Mouse (Mus musculus): ENCODE data around the gene Mbd3.
A peak's percentile ranks its signal among the peaks of the same experiment; 100 is the strongest.

Gene Mbd3

DNA sequence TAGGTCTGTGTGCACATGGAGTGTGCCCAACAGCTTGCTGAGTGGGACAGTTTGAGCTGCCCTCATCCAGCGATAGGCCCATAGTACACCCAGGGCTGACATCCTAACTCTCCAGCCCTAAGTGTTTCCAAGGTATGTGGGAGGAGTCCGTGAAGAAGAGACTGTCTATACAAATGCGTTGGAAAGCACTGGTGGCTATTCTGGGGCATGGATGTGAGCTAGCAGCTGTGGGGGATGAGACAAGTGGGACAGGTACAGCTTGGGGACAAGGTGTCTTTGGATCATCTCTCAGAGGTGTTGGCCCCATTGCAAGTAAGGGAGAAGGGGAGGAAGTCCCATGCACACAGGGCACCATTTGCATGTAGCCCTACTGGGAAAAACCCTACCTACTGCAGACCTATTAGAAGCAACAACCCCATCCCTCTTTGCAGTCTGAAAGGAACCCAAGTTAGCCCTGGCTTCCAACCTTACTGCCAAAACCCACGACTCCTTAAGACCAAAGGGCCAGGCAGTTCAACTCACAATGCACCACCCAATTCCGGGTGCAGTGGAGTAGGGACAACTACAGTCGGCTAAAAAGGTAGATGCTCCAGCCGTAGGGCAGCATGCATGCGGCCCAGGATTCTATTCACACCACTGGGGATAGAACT, 1.7 kb downstream of the Mbd3 start:
- DNase-seq (ENCODE audit: low read depth, low spot score), result no peak

DNA sequence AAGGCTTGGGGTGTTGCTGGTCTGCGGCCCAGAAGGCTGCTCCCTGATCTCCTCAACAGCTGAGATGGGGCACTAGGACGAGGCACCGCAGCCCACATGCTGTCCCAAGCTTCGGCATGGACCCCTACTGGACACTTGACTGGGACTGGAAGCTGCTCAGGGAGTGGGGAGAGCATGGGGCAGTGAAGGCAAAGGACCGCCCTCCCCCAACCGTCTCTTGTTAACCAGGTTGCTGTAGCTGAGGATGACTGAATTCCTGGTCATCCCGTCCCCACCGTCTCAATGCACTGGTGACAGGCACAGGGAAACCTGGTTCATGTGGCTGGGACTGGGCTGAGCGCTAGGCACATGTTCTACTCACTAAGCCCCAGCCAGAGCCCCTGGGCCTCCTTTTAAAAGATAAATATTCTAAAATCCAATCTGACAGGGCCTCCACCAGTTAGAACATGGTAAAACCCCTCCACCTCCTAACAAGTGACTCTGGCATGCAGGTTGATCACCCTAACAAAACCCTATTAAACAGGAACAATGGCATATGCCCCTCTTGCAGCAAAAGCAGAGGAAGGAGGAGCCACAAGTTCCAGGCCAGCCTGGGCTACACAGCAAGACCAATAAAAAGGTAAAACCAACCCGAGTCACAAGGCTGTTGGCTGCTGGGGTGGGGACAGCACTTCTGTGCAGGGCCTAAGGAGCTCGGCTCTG, 2.4 kb downstream of the Mbd3 start:
- no peak for DNase-seq (ENCODE audit: low read depth, low spot score)

DNA sequence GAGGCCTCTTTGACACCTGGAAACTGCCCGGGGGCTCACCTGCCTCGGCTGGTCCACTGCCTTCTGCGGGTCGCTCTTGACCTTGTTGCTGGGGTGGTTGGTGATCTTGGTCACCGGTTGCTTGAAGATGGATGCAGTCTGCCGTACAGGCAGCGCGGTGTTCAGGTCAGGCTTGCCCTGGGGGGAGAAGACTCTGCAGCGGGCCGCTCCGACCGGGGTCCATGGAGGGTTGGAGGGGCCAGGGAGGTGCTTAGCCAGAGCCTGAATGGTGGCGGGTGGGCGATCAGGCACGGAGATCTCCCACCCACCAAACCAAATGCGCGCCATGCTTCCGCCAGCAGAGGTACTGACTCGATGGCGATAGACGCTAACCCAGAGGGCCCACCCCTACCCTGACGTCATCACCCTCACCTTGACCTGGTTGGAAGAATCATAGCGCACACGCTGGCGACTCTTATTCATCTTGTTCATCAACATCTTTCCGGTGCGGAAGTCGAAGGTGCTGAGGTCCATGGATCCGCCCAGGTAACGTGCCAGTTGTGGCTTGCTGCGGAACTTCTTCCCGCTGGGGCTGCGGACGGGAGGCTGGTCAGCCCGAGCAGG, 4.2 kb downstream of the Mbd3 start:
- no peak for DNase-seq (ENCODE audit: low read depth, low spot score)

DNA sequence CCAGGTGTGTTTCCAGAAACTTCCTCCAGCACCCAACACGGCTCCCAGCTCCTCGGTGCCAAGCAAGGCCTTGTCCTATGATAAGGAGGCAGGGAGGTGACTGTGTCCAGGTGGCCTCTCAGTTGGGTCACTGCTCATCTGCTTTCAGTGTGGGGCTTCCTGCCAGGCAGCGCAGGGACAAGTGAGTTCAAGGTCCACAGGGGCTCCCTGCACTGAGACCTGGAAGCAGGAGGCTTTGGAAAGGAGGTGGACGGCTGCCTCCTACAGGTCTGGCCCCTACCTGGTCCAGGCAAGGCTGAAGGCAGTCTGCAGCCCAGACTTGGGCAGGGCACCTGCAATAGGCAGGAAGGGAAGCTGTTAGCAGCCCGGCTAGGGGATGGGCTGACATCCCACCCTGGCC, 6.7 kb downstream of the Mbd3 start:
- no peak for DNase-seq (ENCODE audit: low read depth, low spot score)

DNA sequence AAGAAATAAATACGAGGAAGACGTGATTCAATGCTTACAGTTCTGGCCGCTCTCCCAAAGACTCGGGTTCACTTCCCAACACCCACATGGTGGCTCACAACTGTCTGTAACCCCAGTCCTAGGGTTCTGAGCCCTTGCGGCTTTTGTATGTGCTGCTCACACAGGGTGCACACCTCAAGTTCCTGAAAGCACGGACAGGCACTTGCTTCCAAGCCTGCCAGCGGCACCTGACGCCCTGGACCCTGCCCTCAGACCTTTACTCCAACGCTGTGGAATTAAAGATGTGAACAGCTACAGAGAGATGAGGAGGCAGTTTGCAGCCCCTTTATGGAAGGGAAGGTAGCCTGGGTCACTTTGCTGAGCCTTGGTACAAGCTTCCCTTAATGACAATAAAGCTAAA, 8.7 kb downstream of the Mbd3 start:
- no peak for DNase-seq (ENCODE audit: low read depth, low spot score)

DNA sequence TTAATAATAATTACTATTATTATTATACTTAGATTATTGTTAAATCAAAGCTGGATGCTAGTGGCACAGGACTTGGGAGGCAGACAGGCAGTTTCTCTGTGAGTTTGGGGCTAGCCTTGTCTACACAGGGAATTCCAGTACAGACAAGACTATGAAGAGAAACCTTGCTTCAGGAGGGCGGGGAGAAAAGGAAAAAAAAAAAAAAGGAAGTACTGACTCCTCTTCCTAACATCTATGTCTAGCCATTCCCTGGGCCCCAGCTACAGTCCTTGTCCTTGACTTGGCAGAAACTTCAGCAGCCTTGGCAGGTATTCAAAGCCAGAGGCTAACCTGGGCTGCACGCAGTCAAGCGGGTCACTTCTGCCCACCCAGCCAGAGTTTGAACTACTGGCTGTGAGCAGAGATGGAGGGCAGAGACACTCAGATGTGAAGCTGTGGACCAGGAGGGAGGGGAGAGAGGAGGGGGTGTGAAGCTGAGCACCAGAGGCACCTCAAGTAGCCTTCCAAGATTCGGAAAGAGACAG, 10.1 kb downstream of the Mbd3 start:
- no peak for DNase-seq (ENCODE audit: low read depth, low spot score)

DNA sequence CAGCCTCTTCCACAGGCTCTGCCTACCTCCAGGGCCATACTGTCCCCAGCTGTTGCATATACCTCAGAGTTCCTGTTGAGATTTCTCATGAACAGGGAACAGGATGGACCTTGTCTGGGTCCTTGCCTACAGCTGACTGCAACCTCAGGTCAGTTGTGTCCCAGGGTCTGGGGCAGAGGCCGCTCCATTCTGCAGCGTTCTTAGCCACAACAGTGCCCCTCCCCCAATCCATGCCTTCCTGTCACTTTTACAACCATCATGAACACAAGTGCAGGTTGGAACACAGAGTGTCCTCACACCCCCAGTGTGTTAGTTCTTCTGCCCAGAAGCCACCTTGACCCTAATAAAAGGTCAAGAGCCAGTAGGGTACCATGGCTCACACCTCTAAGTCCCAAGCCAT, 10.6 kb downstream of the Mbd3 start:
- no peak for DNase-seq (ENCODE audit: low read depth, low spot score)

DNA sequence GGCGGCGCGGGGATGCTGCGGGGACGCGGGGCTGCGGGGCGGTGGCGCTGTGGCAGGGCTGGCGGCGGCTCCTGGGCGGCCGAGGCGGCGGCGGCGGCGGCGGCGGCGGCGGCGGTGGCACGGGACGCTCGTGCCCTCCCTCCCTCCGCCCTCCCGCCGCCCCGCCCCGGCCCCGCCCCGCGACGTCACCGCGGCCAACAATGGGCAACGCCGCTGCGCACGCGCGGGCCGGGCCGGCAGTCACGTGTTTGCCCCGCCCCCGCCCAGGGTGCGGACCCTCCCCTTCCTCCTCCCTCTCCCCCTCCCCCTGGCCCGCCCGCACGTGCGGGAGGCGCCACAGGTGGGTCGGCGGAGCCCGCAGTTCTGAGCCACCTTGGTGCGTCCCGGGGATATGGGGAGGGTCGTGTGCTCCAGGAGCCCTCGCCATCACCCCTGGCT, 11.8 kb downstream of the Mbd3 start, which contains the start of gene Mex3d:
Gene Mex3d, minus strand, starts transcription at position 138 of the 438 bp plus-strand sequence.
- peak; percentile 58 for DNase-seq (ENCODE audit: low read depth, low spot score)

DNA sequence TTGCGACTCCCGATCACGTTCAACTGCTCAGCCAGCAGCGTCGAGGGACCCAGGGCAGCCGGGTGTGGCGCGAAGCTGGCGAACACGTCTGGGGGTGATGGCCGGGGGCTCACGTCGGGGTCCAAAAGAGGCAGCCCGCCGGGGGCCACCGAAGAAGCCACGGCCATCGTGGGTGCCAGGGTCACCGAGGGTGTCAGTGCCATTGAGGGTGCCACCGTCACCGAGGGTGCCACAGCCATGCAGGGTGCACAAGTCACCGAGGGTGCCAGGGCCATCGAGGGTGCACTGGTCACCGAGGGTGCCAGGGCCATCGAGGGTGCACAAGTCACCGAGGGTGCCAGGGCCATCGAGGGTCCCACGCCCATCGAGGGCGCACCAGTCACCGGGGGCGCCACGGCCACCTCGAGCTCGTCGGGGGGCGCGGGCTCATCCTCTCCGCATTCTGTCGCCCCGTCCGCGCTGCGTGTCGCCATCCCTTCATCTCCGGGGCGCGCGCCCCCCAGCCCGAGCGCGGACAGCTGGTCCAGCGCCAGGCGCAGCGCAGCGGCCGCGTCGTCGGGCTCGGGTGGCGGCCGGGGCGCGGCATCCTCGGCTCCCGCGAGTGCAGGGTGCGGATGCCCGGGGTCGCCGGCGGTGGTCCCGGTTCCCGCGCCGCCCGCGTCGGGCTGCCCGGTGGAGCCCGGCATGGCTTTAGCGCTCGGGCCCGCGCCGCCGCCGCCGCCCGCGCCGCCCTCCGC, 12.4 kb downstream of the Mbd3 start:
- DNase-seq (ENCODE audit: low read depth, low spot score), result no peak

DNA sequence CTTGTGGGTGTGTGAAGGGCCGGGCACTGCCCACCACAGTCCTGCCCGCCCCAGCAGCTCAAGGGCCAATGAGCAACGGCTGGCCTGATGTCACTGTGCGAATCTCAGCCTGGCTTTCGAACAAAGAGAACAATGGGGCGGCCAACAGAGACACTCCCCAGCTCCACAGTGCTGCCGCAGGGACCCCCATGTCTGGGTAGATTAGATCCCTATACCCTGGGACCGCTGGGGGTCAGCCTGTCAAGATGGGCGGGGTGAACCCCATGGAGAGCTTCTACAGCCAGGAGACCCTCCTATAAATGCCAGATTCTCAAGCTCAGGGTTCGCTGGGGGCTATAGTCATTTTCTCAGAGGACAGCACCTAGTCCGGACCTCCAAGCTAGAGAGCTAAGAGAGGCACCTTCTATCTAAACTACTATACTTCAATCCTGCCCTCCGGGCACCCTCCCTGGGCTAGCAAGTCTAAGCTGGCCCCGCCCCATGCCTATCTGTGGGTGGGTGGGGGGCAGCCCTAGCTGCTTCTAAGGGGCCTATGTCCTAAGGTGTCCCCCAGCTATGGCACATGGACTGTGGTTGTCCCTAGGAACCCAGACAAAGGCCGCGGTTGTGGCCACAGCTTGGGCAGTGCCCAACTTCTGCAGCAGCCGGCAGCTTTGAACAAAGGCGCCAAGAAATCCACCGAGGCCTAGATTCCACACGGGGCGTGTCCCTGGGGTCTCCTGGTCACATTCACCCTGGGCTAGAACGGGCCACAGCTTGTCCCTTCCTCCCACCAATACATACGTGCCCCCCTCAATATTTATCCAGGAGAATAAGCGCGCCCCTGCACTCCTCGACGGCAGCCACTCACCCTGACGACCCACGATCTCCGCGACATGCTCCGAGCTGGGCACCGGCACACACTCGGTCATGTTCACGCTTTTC, 13.3 kb downstream of the Mbd3 start:
- no peak for DNase-seq (ENCODE audit: low read depth, low spot score)

DNA sequence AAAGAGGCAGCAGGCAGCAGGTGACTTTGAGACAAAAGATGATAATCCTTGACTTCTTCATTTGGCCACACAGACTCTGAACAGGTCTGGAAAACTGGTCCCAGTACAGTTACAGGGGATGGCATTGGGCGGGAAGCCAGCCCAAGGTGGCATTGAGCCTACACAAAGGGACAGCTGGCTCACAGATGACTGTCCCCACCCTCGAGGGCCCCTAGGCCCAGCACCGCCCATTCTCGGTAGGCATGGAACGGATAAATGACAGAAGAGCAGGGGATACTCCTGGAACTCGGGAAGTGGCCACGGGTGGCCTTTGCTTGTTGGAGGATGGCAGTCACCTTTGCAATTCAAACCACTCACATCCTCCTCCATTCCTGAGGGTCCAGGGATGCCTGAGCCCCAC, 14.0 kb downstream of the Mbd3 start:
- no peak for DNase-seq (ENCODE audit: low read depth, low spot score)

DNA sequence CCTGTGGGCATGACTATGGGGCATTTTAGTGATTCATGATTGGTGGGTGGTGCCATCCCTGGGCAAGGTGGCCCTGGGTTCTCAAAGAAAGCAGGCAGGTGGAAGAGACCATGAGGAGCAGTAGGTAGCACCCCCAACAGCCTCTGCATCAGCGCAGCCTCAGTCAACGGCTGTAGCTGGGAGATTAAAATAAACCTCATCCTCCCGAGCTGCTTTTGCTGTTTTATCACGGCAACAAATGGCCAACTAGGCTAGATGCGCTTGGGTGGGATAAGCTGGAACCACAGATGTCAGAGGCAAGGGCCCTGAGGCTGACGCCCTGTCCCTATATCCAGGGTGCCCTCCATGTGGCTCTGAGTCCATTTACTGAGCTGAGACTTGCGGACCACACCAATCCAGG, 14.6 kb downstream of the Mbd3 start:
- no peak for DNase-seq (ENCODE audit: low read depth, low spot score)

DNA sequence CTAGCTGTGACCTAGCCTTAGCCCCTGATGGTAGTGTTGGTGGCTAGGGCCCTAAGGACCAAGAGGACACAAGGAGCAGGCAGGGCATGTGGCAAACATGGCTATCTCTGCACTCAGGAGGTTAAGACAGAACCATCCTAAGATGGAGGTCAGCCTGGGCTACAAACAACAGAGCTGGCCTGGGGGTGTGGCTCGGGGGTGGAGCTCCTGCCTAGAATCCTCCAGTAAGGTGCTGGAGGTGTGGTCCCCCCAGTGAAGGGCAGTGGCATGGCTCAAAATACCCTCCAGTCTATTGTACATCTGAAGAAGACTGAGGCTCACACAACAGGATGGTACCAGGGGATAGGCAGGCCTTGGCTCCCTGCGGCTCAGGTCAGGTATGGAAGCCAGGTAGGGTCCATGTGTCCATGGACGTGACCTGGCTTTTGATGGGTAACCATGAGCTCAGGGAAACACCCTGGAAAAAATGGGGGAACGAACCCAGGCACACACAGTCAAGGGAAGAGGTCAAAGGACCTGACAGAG, 15.2 kb downstream of the Mbd3 start:
- DNase-seq (ENCODE audit: low read depth, low spot score), result no peak

DNA sequence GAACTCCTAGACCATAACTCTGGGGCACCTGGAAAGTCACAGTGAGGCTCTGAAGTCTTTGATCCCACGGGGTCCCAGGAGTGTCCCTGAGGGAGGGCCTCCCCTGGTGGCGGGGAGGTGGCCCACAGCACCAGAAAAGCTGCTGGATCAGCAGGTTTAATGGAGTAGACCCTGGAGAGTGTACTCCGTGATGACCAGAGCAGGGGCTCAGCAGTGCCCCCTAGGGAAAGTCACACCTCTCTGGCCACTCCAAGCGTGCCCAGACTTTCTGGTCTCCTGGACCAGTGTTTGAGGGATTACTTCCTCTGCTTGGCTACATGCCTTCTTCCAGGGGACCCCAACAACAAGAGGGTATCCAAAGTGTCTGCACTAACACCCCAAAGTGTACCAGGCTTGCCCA, 15.9 kb downstream of the Mbd3 start:
- no peak for DNase-seq (ENCODE audit: low read depth, low spot score)

DNA sequence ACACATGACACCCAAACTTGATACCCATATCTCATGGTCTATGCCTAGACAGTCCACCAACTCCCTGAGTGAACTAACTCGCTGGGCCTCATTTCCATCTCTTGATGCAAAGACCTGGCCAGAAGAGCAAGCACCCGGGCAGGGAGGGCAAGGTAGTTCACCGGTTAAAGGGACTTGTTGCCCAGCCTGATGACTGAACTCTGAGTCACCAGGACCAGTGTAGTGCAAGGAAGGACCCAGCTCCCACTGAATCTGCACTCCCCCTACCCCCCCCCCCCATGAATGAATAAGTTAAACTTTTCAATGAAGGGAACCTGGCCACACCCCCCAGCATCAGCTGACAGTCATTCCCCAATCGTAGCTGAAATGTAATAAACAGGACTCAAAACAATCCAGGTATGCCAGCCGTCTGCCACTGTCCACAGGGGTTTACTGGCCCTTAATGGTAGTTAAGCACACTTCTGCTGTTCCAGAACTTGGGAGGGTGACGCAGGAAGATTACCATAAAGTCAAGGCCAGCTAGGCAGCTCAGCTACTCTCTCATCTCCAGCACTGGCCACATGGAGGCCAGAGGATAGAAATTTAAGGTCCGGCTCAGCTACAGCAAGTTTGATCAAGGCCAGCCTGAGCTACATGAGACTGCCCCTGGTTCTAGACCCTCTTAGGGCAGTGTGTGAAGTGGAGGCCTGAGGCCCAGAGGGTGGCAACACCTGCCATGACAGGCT, 16.5 kb downstream of the Mbd3 start:
- no peak for DNase-seq (ENCODE audit: low read depth, low spot score)

DNA sequence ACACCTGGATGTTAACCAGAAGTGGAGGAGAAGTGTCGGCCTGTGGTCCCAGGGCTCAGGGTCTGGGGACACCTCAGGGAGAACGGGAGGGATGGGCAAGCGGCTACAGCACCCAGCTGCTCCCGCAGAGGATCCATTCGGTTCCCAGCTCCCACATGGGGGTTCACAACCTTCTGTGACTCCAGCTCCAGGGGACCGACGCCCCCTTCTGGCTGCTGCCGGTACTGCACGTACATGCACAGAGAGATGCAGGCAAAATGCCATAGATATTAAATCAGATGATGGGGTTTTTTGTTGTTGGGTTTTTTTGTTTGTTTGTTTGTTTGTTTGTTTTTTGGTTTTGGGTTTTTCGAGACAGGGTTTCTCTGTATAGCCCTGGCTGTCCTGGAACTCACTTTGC, 21.6 kb downstream of the Mbd3 start:
- no peak for DNase-seq (ENCODE audit: low read depth, low spot score)

DNA sequence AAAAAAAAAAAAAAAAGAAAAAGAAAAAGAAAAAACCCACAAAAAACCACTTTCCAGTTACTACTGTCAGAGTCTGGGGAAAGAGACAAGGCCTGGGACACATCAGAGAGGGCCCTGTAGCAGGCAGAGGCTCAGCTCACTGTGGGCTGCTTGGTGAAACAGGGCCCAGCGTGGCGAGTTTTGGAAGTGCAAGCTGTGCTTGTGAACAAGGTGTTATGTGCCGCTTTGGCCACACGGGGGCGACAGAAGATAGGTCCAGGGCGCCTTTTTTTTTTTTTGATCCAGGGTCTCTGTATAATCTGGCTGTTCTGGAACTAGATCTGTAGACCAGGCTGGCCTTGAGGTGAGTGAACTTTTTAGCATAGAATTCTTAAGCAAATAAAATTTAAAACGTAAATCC, 23.2 kb downstream of the Mbd3 start:
- peak; percentile 82 for DNase-seq (ENCODE audit: low read depth, low spot score)

DNA sequence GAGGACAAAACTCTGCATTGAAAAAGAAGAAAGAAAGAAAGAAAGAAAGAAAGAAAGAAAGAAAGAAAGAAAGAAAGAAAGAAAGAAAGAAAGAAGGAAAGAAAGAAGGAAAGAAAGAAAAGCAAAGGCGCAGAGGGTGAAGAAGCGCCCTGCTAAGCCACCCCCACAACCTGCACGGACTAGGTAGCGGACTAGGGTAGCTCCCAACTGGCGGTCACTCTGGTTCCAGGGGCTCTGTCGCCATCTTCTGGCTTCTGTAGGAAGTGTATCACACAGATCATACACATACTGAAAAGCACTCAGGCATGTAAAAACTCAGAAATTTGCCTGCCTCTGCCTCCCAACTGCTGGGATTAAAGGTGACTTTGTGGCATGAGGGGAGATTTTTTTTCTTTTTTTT, 25.3 kb downstream of the Mbd3 start:
- DNase-seq (ENCODE audit: low read depth, low spot score), result peak; percentile 52

DNA sequence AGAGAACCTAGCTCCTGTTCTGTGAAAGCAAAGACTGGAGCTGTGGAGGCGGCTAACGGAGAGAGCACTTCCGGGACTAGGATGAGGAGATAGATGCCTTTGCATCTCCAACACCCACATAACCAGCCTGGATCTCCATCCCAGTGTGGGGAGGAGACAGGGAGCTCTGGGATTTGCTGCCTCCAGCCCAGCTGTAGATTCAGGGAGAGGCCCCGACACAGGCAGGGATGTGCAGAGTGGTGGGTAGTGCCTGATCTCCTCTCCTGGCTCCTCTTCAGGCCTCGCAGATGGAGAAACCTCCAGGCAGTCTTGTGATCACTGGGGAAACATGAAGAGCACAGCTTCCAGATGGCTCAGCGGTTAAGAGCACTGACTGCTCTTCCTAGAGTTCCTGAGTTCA, 26.6 kb downstream of the Mbd3 start:
- no peak for DNase-seq (ENCODE audit: low read depth, low spot score)

DNA sequence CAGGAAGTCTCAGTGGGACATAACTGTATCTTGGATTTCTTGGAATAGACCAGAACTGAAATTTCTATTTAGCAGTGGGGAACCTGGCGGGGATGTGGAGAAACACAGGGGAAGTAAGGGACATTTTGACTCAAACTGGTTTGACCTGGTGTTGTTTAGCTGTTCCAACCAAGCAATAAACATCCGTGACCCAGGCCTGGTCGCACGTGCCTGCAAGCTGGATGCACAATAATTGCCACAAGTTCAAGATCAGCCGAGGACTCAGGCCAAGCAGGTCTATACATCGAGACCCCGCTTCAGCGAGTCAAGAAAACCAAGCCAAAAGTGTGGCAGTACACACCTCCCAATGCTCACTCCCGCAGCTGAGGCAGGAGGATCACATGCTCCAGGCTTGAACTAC, 27.4 kb downstream of the Mbd3 start:
- DNase-seq (ENCODE audit: low read depth, low spot score), result no peak

Data from c-Kit-negative CD71-positive TER-119-positive erythroid progenitor cells, embryonic 14.5 days (primary cell).